Mouse (Mus musculus) ES-Bruce4 (cell line): ENCODE data around the gene Rhbg. TPM values are rescaled to one million over a fixed set of nuclear protein-coding genes. Genes with fewer than 3 reads are reported as not detected.
"Not testable (repeated sequence)": the region's sequence is repeated elsewhere in the genome, so short reads cannot be mapped to it uniquely, and the experiment has no call there.

Experiments used
- H3K27ac ChIP-seq: 2 replicates; pipeline ENCODE4 v1.5.1; 2012; ENCODE audit warnings: low read length, inconsistent platforms; ENCODE audit not compliant: insufficient read depth
- H3K27me3 ChIP-seq: 2 replicates; pipeline ENCODE4 v1.6.1; 2012; ENCODE audit warnings: mild to moderate bottlenecking, low read length, inconsistent platforms; ENCODE audit not compliant: control insufficient read depth, poor library complexity, insufficient read depth, severe bottlenecking
- H3K36me3 ChIP-seq: 2 replicates; pipeline ENCODE4 v1.6.1; 2012; ENCODE audit warnings: inconsistent platforms, mild to moderate bottlenecking, low read length, moderate library complexity; ENCODE audit not compliant: control insufficient read depth, poor library complexity, insufficient read depth, severe bottlenecking
- H3K4me1 ChIP-seq: one replicate; pipeline ENCODE4 v1.8.1; 2011; ENCODE audit warnings: low read length; ENCODE audit not compliant: control insufficient read depth, insufficient read depth
- H3K4me3 ChIP-seq: 2 replicates; pipeline ENCODE4 v1.5.1; 2011; ENCODE audit warnings: low read depth, mild to moderate bottlenecking, low read length
- H3K9ac ChIP-seq: 2 replicates; pipeline ENCODE4 v1.6.1; 2012; ENCODE audit warnings: low read depth, mild to moderate bottlenecking, inconsistent platforms; ENCODE audit not compliant: poor library complexity, severe bottlenecking
- H3K9me3 ChIP-seq: replicated peaks from 2 replicates; pipeline ENCODE4 v1.6.1; 2012; ENCODE audit warnings: mild to moderate bottlenecking, low read length, inconsistent platforms; ENCODE audit not compliant: control insufficient read depth, poor library complexity, insufficient read depth, severe bottlenecking
- CTCF ChIP-seq: IDR thresholded peaks from one replicate; pipeline ENCODE4 v1.8.1; 2011; ENCODE audit warnings: low read depth, low read length
- EP300 ChIP-seq: IDR thresholded peaks from 2 replicates; pipeline ENCODE4 v1.6.1; 2011; ENCODE audit warnings: low read depth, low read length; ENCODE audit not compliant: insufficient read depth
- POLR2A ChIP-seq: IDR thresholded peaks from one replicate; pipeline ENCODE4 v1.8.1; 2011; ENCODE audit warnings: low read length; ENCODE audit not compliant: insufficient read depth
- polyA plus RNA-seq: library from polyadenylated mRNA; stranded (reverse); fragments of >200 nt; gene quantifications from 2 replicates; pipeline ENCODE4 v1.2.4, GENCODE M21; 2011; ENCODE audit warnings: low read depth; ENCODE audit not compliant: missing spikeins, insufficient read depth, insufficient read length

Gene Rhbg
- polyA plus RNA-seq, 1 experiment = 0.82 TPM

- H3K4me3 ChIP-seq = no peak overlapping the region
- H3K27me3 ChIP-seq = no peaks in the 10 kb centered on the region
- H3K27ac ChIP-seq = no peak overlapping the region
- H3K9me3 ChIP-seq = no peaks in the 10 kb centered on the region
- H3K9ac ChIP-seq = no peak overlapping the region
- H3K4me1 ChIP-seq = no peaks in the 10 kb centered on the region
- no peak for TF ChIP-seq EP300
- no peaks in the 10 kb centered on the region for H3K36me3 ChIP-seq
These were observed 14.5 kb upstream of the Rhbg start for GRCm38 (mm10) chr3:88268991-88269390.

- H3K9ac ChIP-seq, H3K4me3 ChIP-seq, H3K9me3 ChIP-seq, H3K27ac ChIP-seq, H3K27me3 ChIP-seq, H3K36me3 ChIP-seq, H3K4me1 ChIP-seq: not testable (repeated sequence)
These were observed 13.5 kb upstream of the Rhbg start for GRCm38 (mm10) chr3:88268014-88268413.

GRCm38 (mm10) chr3:88262346-88262745 lies 7.8 kb upstream of the Rhbg start:
- TF ChIP-seq POLR2A = no peak
- no peak for TF ChIP-seq EP300
- TF ChIP-seq CTCF = no peak
- H3K36me3 ChIP-seq = no peaks in the 10 kb centered on the region
- H3K9ac ChIP-seq = no peak overlapping the region
- no peaks in the 10 kb centered on the region for H3K4me1 ChIP-seq
- no peak overlapping the region for H3K4me3 ChIP-seq
- H3K27ac ChIP-seq = no peak overlapping the region
- H3K9me3 ChIP-seq = no peaks in the 10 kb centered on the region
- no peaks in the 10 kb centered on the region for H3K27me3 ChIP-seq

GRCm38 (mm10) chr3:88256382-88256781 lies 1.9 kb upstream of the Rhbg start:
- H3K4me1 ChIP-seq = no peaks in the 10 kb centered on the region
- H3K9me3 ChIP-seq = no peaks in the 10 kb centered on the region
- H3K27me3 ChIP-seq = no peaks in the 10 kb centered on the region
- no peaks in the 10 kb centered on the region for H3K36me3 ChIP-seq
- no peak overlapping the region for H3K4me3 ChIP-seq
- TF ChIP-seq CTCF = no peak
- H3K9ac ChIP-seq = no peak overlapping the region
- H3K27ac ChIP-seq = no peak overlapping the region

GRCm38 (mm10) chr3:88255950-88256349 lies 1.4 kb upstream of the Rhbg start:
- H3K27ac ChIP-seq = no peak overlapping the region
- no peaks in the 10 kb centered on the region for H3K4me1 ChIP-seq
- no peak overlapping the region for H3K9ac ChIP-seq
- H3K27me3 ChIP-seq = no peaks in the 10 kb centered on the region
- no peaks in the 10 kb centered on the region for H3K9me3 ChIP-seq
- no peaks in the 10 kb centered on the region for H3K36me3 ChIP-seq
- no peak overlapping the region for H3K4me3 ChIP-seq
- TF ChIP-seq CTCF = no peak
- TF ChIP-seq POLR2A = no peak
- TF ChIP-seq EP300 = no peak

GRCm38 (mm10) chr3:88252739-88253138 lies 1.8 kb downstream of the Rhbg start:
- TF ChIP-seq POLR2A (no peak), EP300 (no peak), CTCF (no peak)
- Histone ChIP-seq H3K4me3 (no peak overlapping the region), H3K27me3 (no peaks in the 10 kb centered on the region), H3K27ac (no peak overlapping the region), H3K4me1 (no peaks in the 10 kb centered on the region), H3K9ac (no peak overlapping the region), H3K36me3 (no peaks in the 10 kb centered on the region), H3K9me3 (no peaks in the 10 kb centered on the region)

GRCm38 (mm10) chr3:88248406-88248805 lies 6.1 kb downstream of the Rhbg start:
- H3K27ac ChIP-seq = no peak overlapping the region

More at GRCm38 (mm10) chr3:88248406-88248805, 6.1 kb downstream of the Rhbg start:
- no peak for TF ChIP-seq POLR2A
- TF ChIP-seq EP300 = no peak
- no peak for TF ChIP-seq CTCF
- no peaks in the 10 kb centered on the region for H3K36me3 ChIP-seq
- H3K9ac ChIP-seq = no peak overlapping the region
- no peak overlapping the region for H3K4me3 ChIP-seq
- H3K4me1 ChIP-seq = no peaks in the 10 kb centered on the region
- no peaks in the 10 kb centered on the region for H3K27me3 ChIP-seq
- H3K9me3 ChIP-seq = no peaks in the 10 kb centered on the region
